Mouse (Mus musculus) ES-E14 (cell line): ENCODE results near the gene Rcc2. TPM values are rescaled to one million over a fixed set of nuclear protein-coding genes. Genes with fewer than 3 reads are reported as not detected.

ENCODE experiments used
- DNase-seq: peaks from one replicate; pipeline ENCODE4 v3.0.0-alpha.2; 2013; ENCODE audit warnings: low read depth, low spot score
- H3K27ac ChIP-seq: 2 replicates; pipeline ENCODE4 v1.5.1; 2012; ENCODE audit warnings: low read depth, mild to moderate bottlenecking, low read length, moderate library complexity, mixed read lengths; ENCODE audit not compliant: poor library complexity, insufficient read depth, severe bottlenecking
- H3K36me3 ChIP-seq: 2 replicates; pipeline ENCODE4 v1.6.1; 2012; ENCODE audit warnings: mild to moderate bottlenecking, low read length, moderate library complexity, mixed read lengths; ENCODE audit not compliant: control insufficient read depth, poor library complexity, insufficient read depth, severe bottlenecking
- H3K4me1 ChIP-seq, 2 experiments: fragments of 150-350 bp in 1 of 2; sonication (generic) in 1 of 2; 2 replicates each; pipeline ENCODE4 v1.6.1; 2012; ENCODE audit warnings: low read length in 2 of 2, mild to moderate bottlenecking in 1 of 2, mixed read lengths in 1 of 2; ENCODE audit not compliant: control insufficient read depth in 2 of 2, insufficient read depth in 2 of 2, poor library complexity in 1 of 2
- H3K4me3 ChIP-seq, 2 experiments: fragments of 150-350 bp in 1 of 2; sonication (generic) in 1 of 2; 2 replicates each; pipeline ENCODE4 v1.5.1; 2012; ENCODE audit warnings: low read length in 2 of 2, low read depth in 1 of 2, mild to moderate bottlenecking in 1 of 2, mixed read lengths in 1 of 2; ENCODE audit not compliant: insufficient read depth in 1 of 2, poor library complexity in 1 of 2, severe bottlenecking in 1 of 2
- H3K9ac ChIP-seq: 2 replicates; pipeline ENCODE4 v1.6.1; 2012; ENCODE audit warnings: low read depth, mild to moderate bottlenecking, low read length, mixed read lengths; ENCODE audit not compliant: poor library complexity, insufficient read depth, severe bottlenecking
- H3K9me3 ChIP-seq: fragments of 150-350 bp; sonication (generic); 2 replicates; pipeline ENCODE4 v1.6.1; 2012; ENCODE audit warnings: low read depth, mild to moderate bottlenecking, low read length; ENCODE audit not compliant: control insufficient read depth, insufficient read depth
- CHD2 ChIP-seq: IDR thresholded peaks from 2 replicates; pipeline ENCODE4 v1.6.1; 2014; ENCODE audit warnings: mild to moderate bottlenecking, low read depth, low read length, inconsistent platforms
- HCFC1 ChIP-seq: IDR thresholded peaks from 2 replicates; pipeline ENCODE4 v1.6.1; 2012; ENCODE audit warnings: low read length, inconsistent platforms, borderline replicate concordance; ENCODE audit not compliant: insufficient read depth
- MAFK ChIP-seq: IDR thresholded peaks from 2 replicates; pipeline ENCODE4 v1.6.1; 2014; ENCODE audit warnings: mild to moderate bottlenecking, low read depth, low read length, inconsistent platforms; ENCODE audit not compliant: insufficient read depth
- ZC3H11A ChIP-seq: IDR thresholded peaks from 2 replicates; pipeline ENCODE4 v1.6.1; 2012; ENCODE audit warnings: low read depth, mild to moderate bottlenecking, inconsistent platforms, low read length, borderline replicate concordance
- ZNF384 ChIP-seq: IDR thresholded peaks from 2 replicates; pipeline ENCODE4 v1.6.1; 2012; ENCODE audit warnings: low read depth, low read length, inconsistent platforms
- in situ Hi-C, 2 experiments: fragments of 600-800 bp; cut with MboI; formaldehyde crosslinking; loops; one replicate each; pipeline ENCODE4 v1.15.1; 2025; ENCODE audit warnings: low sequenced_read_pairs in 2 of 2, inconsistent platforms in 1 of 2; ENCODE audit not compliant: unreplicated experiment in 2 of 2
- total RNA-seq: library from RNA; depleted of rRNA; stranded (reverse); fragments of 300-350 nt; gene quantifications from 2 replicates; pipeline ENCODE4 v1.2.3, GENCODE M21; 2012

Gene Rcc2
- total RNA-seq, 1 experiment: 250 TPM

DNA sequence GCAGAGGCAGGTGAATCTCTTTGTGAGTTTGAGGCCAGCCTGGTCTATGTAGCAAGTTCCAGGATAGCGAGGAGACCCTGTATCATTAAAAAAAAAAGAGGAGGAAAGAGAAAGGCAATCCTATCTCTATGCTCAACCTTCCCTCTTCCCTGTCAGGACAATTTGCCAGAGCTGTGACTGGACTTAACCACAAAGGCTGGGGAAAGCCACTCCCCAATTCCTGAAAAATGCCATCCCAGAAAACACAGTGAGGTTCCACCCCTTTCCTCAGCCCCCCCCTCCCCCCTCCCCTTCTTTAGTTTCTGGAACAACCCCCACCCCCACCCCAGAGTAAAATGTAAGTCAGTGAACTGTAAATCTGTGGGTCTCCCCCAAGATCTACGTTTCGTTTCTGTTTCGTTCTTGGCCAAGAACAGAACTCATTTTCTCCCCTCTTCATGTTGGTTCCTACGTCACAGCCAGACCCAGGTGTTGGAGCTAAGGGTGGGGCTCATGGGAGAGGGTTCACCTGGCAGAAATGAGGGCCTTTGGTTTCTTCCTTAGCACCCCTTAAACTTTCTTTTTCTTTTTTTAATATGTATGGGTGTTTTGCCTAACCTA, 11.4 kb upstream of the Rcc2 start:
- Histone ChIP-seq H3K4me3 (peak overlapping the region in 1 of 2 experiments; percentile 21; a peak in 1 of 4 replicates), H3K9ac (peak overlapping the region; percentile 60; the same call in 1 of the 2 replicates), H3K27ac (peak overlapping the region; percentile 93), H3K36me3 (no peaks in the 10 kb centered on the region), H3K9me3 (no peaks in the 10 kb centered on the region), H3K4me1 (peaks cover 5 to 25% of the 10 kb centered on the region in 2 experiments; a peak in 3 of 4 replicates)
- no peak for DNase-seq
- TF ChIP-seq ZNF384 (0 out of 2 replicates have a peak, but pooled peaks have one; percentile 54), HCFC1 (no peak)
- in situ Hi-C loops: no loop called here

DNA sequence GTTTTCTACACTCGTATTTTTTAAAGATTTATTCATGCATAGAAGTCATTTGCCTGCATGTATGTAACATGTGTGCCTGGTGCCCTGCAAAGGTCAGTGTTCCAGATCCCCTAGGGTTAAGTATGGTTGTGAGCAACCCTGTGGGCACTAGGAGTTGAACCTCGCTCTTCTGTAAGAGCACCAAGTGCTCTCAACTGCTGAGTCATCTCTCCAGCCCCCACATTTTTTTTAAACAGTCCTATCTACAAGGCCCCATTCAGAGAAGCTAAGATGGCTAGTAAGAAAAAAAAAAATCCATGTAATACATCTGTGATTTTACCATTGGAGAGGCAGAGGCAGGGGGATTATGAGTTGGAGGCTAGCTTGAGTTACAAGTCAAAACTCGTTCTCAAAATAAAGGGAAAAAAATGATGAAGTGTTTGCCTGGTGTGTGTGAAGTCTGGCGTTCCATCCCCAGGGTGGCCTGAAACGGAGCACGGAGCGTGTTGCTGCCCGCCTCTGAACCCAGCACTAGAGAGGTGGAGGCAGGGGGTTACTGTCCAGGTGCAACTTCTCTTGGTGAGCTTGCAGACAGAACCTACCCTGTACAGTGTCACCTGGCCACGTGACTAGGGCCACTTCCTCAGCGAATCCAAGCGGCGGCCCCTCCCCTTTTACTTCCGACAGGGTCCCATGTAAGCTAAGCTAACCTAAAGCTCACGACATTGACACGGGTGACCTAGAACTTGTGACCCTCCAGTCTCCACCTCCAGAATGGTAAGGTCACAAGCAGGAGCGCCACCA, 10.3 kb upstream of the Rcc2 start:
- peaks cover 5 to 17% of the 10 kb centered on the region in 2 experiments; a peak in 3 of 4 replicates for H3K4me1 ChIP-seq
- in situ Hi-C loops: no loop called here
- H3K9ac ChIP-seq: peak overlapping the region; percentile 62
- TF ChIP-seq HCFC1 (no peak), CHD2 (no peak), MAFK (peak; percentile 70), ZNF384 (no peak), ZC3H11A (no peak)
- DNase-seq: no peak
- no peaks in the 10 kb centered on the region for H3K36me3 ChIP-seq
- H3K4me3 ChIP-seq: peak overlapping the region; percentile 14 to 55; a peak in 3 of 4 replicates
- peak overlapping the region; percentile 93 for H3K27ac ChIP-seq
- no peaks in the 10 kb centered on the region for H3K9me3 ChIP-seq

DNA sequence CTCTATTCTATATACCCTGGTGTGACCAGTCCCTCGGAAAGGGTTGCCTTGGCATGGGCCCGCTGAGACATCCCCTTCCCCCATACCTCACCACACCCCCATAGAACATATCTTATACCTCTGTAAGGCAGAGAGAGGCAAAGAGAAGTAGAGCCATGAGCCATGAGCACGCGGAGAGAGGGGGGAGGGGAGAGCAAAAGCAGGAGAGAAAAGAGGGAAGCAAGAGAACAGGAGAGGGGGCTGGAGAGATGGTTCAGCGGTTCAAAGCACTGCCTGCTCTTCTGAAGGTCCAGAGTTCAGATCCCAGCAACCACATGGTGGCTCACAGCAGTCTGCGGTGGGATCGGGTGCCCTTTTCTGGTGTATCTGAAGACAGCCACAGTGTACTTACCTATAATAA, 8.9 kb upstream of the Rcc2 start:
- DNase-seq: no peak
- H3K27ac ChIP-seq: peak overlapping the region; percentile 90
- peak overlapping the region; percentile 74 for H3K9ac ChIP-seq
- H3K9me3 ChIP-seq: no peaks in the 10 kb centered on the region
- H3K4me3 ChIP-seq: peak overlapping the region in 1 of 2 experiments; percentile 55; a peak in 2 of 4 replicates
- H3K4me1 ChIP-seq: peaks cover 5 to 15% of the 10 kb centered on the region in 2 experiments; a peak in 3 of 4 replicates
- in situ Hi-C loops: no loop called here
- TF ChIP-seq MAFK: no peak
- H3K36me3 ChIP-seq: no peaks in the 10 kb centered on the region

DNA sequence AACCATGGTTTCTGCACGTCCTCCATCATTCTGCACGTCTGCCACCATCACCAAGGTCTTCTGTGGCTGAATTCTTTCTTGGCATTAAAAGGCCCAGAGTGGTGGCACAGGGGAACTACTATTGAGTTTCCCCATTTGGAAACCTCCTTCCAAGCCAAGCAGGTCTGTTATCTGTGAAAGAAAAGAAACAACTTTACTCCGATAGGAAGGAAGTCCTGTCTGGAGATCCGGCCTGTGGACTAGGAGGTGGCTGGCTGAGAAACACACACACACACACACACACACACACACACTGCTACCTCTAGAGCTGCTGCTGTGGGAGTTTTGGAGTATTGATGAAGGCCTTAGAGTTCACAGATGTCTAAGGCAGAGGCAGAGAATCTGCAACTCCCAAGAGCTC, 6.8 kb upstream of the Rcc2 start:
- no peak for DNase-seq
- peak overlapping the region; percentile 10; the same call in 1 of the 2 replicates for H3K9ac ChIP-seq
- in situ Hi-C loops: no loop called here
- H3K4me3 ChIP-seq: 0 out of 4 replicates have a peak overlapping the region, but pooled peaks of 1 of the 2 experiments have one; percentile 18
- H3K9me3 ChIP-seq: no peaks in the 10 kb centered on the region
- H3K4me1 ChIP-seq: peaks cover 5 to 15% of the 10 kb centered on the region in 2 experiments; a peak in 3 of 4 replicates
- H3K27ac ChIP-seq: peak overlapping the region; percentile 95
- H3K36me3 ChIP-seq: no peaks in the 10 kb centered on the region
- no peak for TF ChIP-seq ZNF384

DNA sequence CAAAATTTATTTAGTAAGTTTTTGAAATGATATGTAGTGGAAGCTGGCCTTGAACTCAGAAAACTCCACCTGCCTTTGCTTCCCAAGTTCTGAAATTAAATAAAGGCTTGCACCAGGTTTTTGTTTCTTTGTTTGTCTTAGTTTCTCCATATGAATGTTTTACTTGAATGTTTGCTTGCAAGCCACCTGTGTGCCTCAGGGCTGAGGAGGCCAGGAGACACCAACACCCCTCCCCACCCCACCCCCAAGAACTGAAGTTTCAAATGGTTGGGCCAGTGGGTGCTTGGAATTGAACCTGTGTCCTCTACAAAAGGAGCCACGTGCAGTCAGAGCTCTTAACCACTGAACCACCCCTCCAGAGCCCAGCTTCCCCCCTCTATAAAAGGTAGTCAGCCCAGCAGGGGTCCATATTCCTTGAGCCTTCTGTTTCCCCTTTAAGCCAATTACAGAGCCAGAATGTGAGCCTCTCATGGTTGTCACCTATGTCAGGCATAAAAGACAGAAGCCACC, 5.7 kb upstream of the Rcc2 start:
- Histone ChIP-seq H3K9ac (peak overlapping the region; percentile 0; the same call in 1 of the 2 replicates), H3K36me3 (no peaks in the 10 kb centered on the region), H3K9me3 (no peaks in the 10 kb centered on the region), H3K27ac (peak overlapping the region; percentile 67), H3K4me3 (no peak overlapping the region), H3K4me1 (peaks cover 5 to 18% of the 10 kb centered on the region in 2 experiments; a peak in 3 of 4 replicates)
- no peak for DNase-seq
- in situ Hi-C loops: no loop called here
- TF ChIP-seq HCFC1 (no peak), ZNF384 (no peak), ZC3H11A (no peak)
